Comparison of ENCODE assay signal across 34 mouse cellular contexts in the genomic region with DNA sequence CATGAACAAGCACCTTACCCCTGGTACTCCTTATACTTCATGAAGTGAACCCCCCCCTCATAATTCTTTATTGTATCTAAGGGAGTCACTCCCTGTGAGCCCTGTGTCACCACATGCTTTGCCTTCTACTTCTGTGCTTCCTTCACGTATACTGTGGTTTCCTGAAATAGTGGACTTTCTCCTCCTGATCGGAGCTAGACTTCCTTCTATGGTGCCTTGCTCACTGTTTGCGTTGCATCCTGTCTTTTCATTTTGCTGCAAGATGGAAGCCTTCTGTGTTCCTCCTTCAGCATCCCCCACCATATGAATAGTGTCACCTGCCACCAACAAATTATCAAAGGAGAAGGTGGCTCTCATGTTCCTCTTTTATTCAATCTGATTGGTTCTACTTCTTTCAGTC.
"Had no signal": no experiment of that assay in that cellular context is flagged by ENCODE, and none has a peak within 500 bp of the region (broad histone marks: within the 10 kb centered on the region; RNA-seq: fewer than 3 reads in every experiment).

No protein-coding gene starts in this region.

- H3K9me3 ChIP-seq: heart, embryonic 10.5 days; heart, embryonic 12.5 days; heart, embryonic 13.5 days; heart, embryonic 15.5 days; hindbrain, embryonic 10.5 days; hindbrain, embryonic 12.5 days; hindbrain, embryonic 13.5 days; hindbrain, embryonic 15.5 days; intestine, embryonic 15.5 days; kidney, embryonic 15.5 days had no signal

- H3K4me1 ChIP-seq: hindbrain, embryonic 10.5 days; hindbrain, embryonic 12.5 days; hindbrain, embryonic 13.5 days; hindbrain, embryonic 15.5 days; intestine, embryonic 15.5 days; kidney, embryonic 15.5 days had no signal

- H3K27ac ChIP-seq: heart, embryonic 10.5 days; heart, embryonic 13.5 days; heart, embryonic 15.5 days; hindbrain, embryonic 10.5 days; hindbrain, embryonic 12.5 days; hindbrain, embryonic 13.5 days; hindbrain, embryonic 14.5 days; hindbrain, embryonic 15.5 days; hindbrain, postnatal 0 days; intestine, embryonic 15.5 days; kidney, embryonic 15.5 days; kidney, postnatal 0 days; layer of hippocampus, adult 2 months had no signal

- DNase-seq: heart, postnatal 10 days; heart, postnatal 36 days; heart, postnatal 4 days; kidney, adult 11 months; kidney, adult 18-20 months; kidney, adult 2 months; kidney, adult 8-10 months; kidney, adult 9 months; kidney, postnatal 10 days; kidney, postnatal 14 days; kidney, postnatal 25 days; kidney, postnatal 36 days; kidney, postnatal 4 days; layer of hippocampus, adult 9-11 months; layer of hippocampus, postnatal 36 days had no signal

- H3K9ac ChIP-seq: heart, embryonic 12.5 days; heart, embryonic 13.5 days; heart, embryonic 15.5 days; hindbrain, embryonic 12.5 days; hindbrain, embryonic 13.5 days; hindbrain, embryonic 14.5 days; hindbrain, embryonic 15.5 days; intestine, embryonic 15.5 days; kidney, embryonic 15.5 days had no signal

- ATAC-seq: hindbrain, embryonic 16.5 days; hindbrain, postnatal 0 days; inflammation-experienced regulatory T-cells, adult 6 months; intestine, embryonic 15.5 days; intestine, embryonic 16.5 days; intestine, postnatal 0 days had no signal

- H3K27me3 ChIP-seq: heart, embryonic 12.5 days; heart, embryonic 13.5 days; heart, embryonic 15.5 days; hindbrain, embryonic 12.5 days; hindbrain, embryonic 13.5 days; hindbrain, embryonic 15.5 days; intestine, embryonic 15.5 days; kidney, embryonic 15.5 days had no signal

- H3K4me2 ChIP-seq: heart, embryonic 11.5 days; heart, embryonic 12.5 days; heart, embryonic 13.5 days; heart, embryonic 15.5 days; hindbrain, embryonic 12.5 days; hindbrain, embryonic 13.5 days; hindbrain, embryonic 14.5 days; hindbrain, embryonic 15.5 days; intestine, embryonic 15.5 days; kidney, embryonic 15.5 days had no signal

- H3K4me3 ChIP-seq: heart, embryonic 10.5 days; heart, embryonic 12.5 days; heart, embryonic 13.5 days; heart, embryonic 15.5 days; hindbrain, embryonic 10.5 days; hindbrain, embryonic 12.5 days; hindbrain, embryonic 13.5 days; hindbrain, embryonic 15.5 days; intestine, embryonic 15.5 days; kidney, embryonic 15.5 days; layer of hippocampus, adult 2 months had no signal

- H3K36me3 ChIP-seq: heart, embryonic 10.5 days; heart, embryonic 12.5 days; heart, embryonic 13.5 days; heart, embryonic 15.5 days; hindbrain, embryonic 10.5 days; hindbrain, embryonic 12.5 days; hindbrain, embryonic 13.5 days; hindbrain, embryonic 15.5 days; intestine, embryonic 15.5 days; kidney, embryonic 15.5 days had no signal
